ENCODE assay signal across 22 mouse cellular contexts in genomic region chr1:189644700-189645345, GRCm38 (mm10). TPM values are rescaled to one million over a fixed set of nuclear protein-coding genes. Genes with fewer than 3 reads are reported as not detected.
A peak's percentile ranks its signal among the peaks of the same experiment; 100 is the strongest.
DNase-seq lines count a peak whose midpoint lies in the region; ATAC-seq and TF ChIP-seq lines count a peak whose summit lies in the region.
"Had no signal": no experiment of that assay in that cellular context is flagged by ENCODE, and none has a peak within 500 bp of the region (broad histone marks: within the 10 kb centered on the region; RNA-seq: fewer than 3 reads in every experiment).

No protein-coding gene starts in this region.

- no peaks in the 10 kb centered on the region; the same call in 1 of the 2 replicates for H3K4me1 ChIP-seq in hindbrain, embryonic 14.5 days (replicated peaks; ENCODE audit: control insufficient read depth, insufficient read depth, low read length)
- H3K4me1 ChIP-seq in hindbrain, embryonic 12.5 days: no peaks in the 10 kb centered on the region
- H3K4me1 ChIP-seq in neural tube, embryonic 13.5 days (replicated peaks): peaks cover 12% of the 10 kb centered on the region
- no peaks in the 10 kb centered on the region for H3K4me1 ChIP-seq in hindbrain, postnatal 0 days (ENCODE audit: insufficient read depth, low read length)
- H3K4me1 ChIP-seq: heart, embryonic 15.5 days; limb, embryonic 13.5 days; megakaryocyte, embryonic 14.5 days; stomach, embryonic 15.5 days had no signal

- H3K27me3 ChIP-seq in hindbrain, embryonic 14.5 days (ENCODE audit: control insufficient read depth, insufficient read depth, low read length): no peaks in the 10 kb centered on the region
- H3K27me3 ChIP-seq in hindbrain, embryonic 12.5 days: no peaks in the 10 kb centered on the region
- H3K27me3 ChIP-seq in neural tube, embryonic 13.5 days: no peaks in the 10 kb centered on the region
- no peaks in the 10 kb centered on the region for H3K27me3 ChIP-seq in hindbrain, postnatal 0 days (ENCODE audit: insufficient read depth, low read length)
- H3K27me3 ChIP-seq: heart, embryonic 15.5 days; limb, embryonic 13.5 days; megakaryocyte, embryonic 14.5 days; Patski; stomach, embryonic 15.5 days had no signal

- 0 out of 2 replicates have a peak overlapping the region, but pooled peaks have one; percentile 0 for H3K9ac ChIP-seq in hindbrain, embryonic 14.5 days
- no peak overlapping the region for H3K9ac ChIP-seq in hindbrain, embryonic 12.5 days
- H3K9ac ChIP-seq in neural tube, embryonic 13.5 days: 0 out of 2 replicates have a peak overlapping the region, but pooled peaks have one; percentile 26
- H3K9ac ChIP-seq in hindbrain, postnatal 0 days (replicated peaks; ENCODE audit: low read length): no peak overlapping the region
- H3K9ac ChIP-seq: heart, embryonic 15.5 days; limb, embryonic 13.5 days; liver, embryonic 14.5 days; stomach, embryonic 15.5 days had no signal

- H3K36me3 ChIP-seq in hindbrain, embryonic 14.5 days (replicated peaks; ENCODE audit: control insufficient read depth, insufficient read depth): no peaks in the 10 kb centered on the region
- peaks cover 44% of the 10 kb centered on the region for H3K36me3 ChIP-seq in hindbrain, embryonic 12.5 days
- H3K36me3 ChIP-seq in neural tube, embryonic 13.5 days: peaks cover 18% of the 10 kb centered on the region; the same call in 1 of the 2 replicates
- no peaks in the 10 kb centered on the region for H3K36me3 ChIP-seq in hindbrain, postnatal 0 days (ENCODE audit: insufficient read depth, low read length)

- no peak overlapping the region for H3K4me3 ChIP-seq in hindbrain, embryonic 14.5 days (replicated peaks; ENCODE audit: low read length)
- no peak overlapping the region for H3K4me3 ChIP-seq in hindbrain, embryonic 12.5 days
- H3K4me3 ChIP-seq in neural tube, embryonic 13.5 days: no peak overlapping the region
- no peak overlapping the region for H3K4me3 ChIP-seq in hindbrain, postnatal 0 days (ENCODE audit: low read length)
- H3K4me3 ChIP-seq: gastrocnemius, adult 2 months; heart, adult 2 months; heart, embryonic 15.5 days; limb, embryonic 13.5 days; megakaryocyte, embryonic 14.5 days; myocyte; stomach, embryonic 15.5 days had no signal

- H3K4me2 ChIP-seq in hindbrain, embryonic 14.5 days (replicated peaks): no peak overlapping the region
- H3K4me2 ChIP-seq in hindbrain, embryonic 12.5 days (replicated peaks): no peak overlapping the region
- no peak overlapping the region for H3K4me2 ChIP-seq in neural tube, embryonic 13.5 days
- H3K4me2 ChIP-seq in hindbrain, postnatal 0 days (ENCODE audit: low read depth, low read length): no peak overlapping the region
- H3K4me2 ChIP-seq: heart, embryonic 15.5 days; limb, embryonic 13.5 days; stomach, embryonic 15.5 days had no signal

- TF ChIP-seq CTCF in hindbrain, postnatal 0 days (IDR thresholded peaks at IDR 0.05; ENCODE audit: low read depth): no peak

- ATAC-seq in hindbrain, embryonic 14.5 days (ENCODE audit: low FRiP score): peak; percentile 75; the same call in 1 of the 2 replicates
- ATAC-seq in hindbrain, embryonic 12.5 days (ENCODE audit: low FRiP score): no peak
- peak; percentile 80; the same call in 1 of the 2 replicates for ATAC-seq in neural tube, embryonic 13.5 days (ENCODE audit: low read depth)
- peak; percentile 87 for ATAC-seq in hindbrain, postnatal 0 days
- no peak for ATAC-seq in erythroid progenitor cell, adult 5-6 weeks (replicated peaks; ENCODE audit: low FRiP score, poor library complexity, severe bottlenecking)
- ATAC-seq: Patski had no signal

- H3K27ac ChIP-seq in hindbrain, embryonic 14.5 days: peak overlapping the region; percentile 32
- H3K27ac ChIP-seq in hindbrain, embryonic 12.5 days: no peak overlapping the region
- H3K27ac ChIP-seq in neural tube, embryonic 13.5 days (replicated peaks): peak overlapping the region; percentile 68
- peak overlapping the region; percentile 75 for H3K27ac ChIP-seq in hindbrain, postnatal 0 days
- H3K27ac ChIP-seq: gastrocnemius, adult 2 months; heart, adult 2 months; heart, embryonic 15.5 days; limb, embryonic 13.5 days; liver, embryonic 14.5 days; stomach, embryonic 15.5 days had no signal

- 60% methylated on average over 3 of the region's 3 CpGs for WGBS in hindbrain, embryonic 14.5 days
- 85% methylated on average over 3 of the region's 3 CpGs for WGBS in hindbrain, embryonic 12.5 days
- WGBS in neural tube, embryonic 13.5 days: 68% methylated on average over 3 of the region's 3 CpGs
- 40% methylated on average over 3 of the region's 3 CpGs for WGBS in hindbrain, postnatal 0 days

- no peaks in the 10 kb centered on the region for H3K9me3 ChIP-seq in hindbrain, embryonic 14.5 days (ENCODE audit: control insufficient read depth, low read length)
- no peaks in the 10 kb centered on the region for H3K9me3 ChIP-seq in hindbrain, embryonic 12.5 days (replicated peaks)
- H3K9me3 ChIP-seq in neural tube, embryonic 13.5 days: no peaks in the 10 kb centered on the region
- H3K9me3 ChIP-seq in hindbrain, postnatal 0 days (ENCODE audit: low read length): no peaks in the 10 kb centered on the region
- H3K9me3 ChIP-seq: heart, embryonic 15.5 days; limb, embryonic 13.5 days; megakaryocyte, embryonic 14.5 days; stomach, embryonic 15.5 days had no signal

- DNase-seq in hindbrain, embryonic 14.5 days (ENCODE audit: low spot score): peak; percentile 41
- no peak for DNase-seq in neural tube, embryonic 10.5 days (ENCODE audit: extremely low spot score, low spot score)
- peak; percentile 20 for DNase-seq in hindbrain, postnatal 0 days (ENCODE audit: low spot score)
- DNase-seq in cerebellum, postnatal 14 days: no peak
- DNase-seq in adrenal gland, postnatal 10 days: no peak
- DNase-seq: adrenal gland, postnatal 36 days; B cell, adult 2 months; cerebellum, adult 8-10 months; gastrocnemius, adult 2 months; heart, adult 2 months; kidney, adult 9 months; kidney, postnatal 36 days had no signal

RNA-seq across cellular contexts. Expression of gene Cenpf, which starts 43.1 kb away (rescaled TPM):
- polyA plus RNA-seq in hindbrain, embryonic 14.5 days (2014; fragmentation: Nextera tagmentation; extraction: Ambion mirVana): 13.8 and 17.6 TPM in 2 replicates
- polyA plus RNA-seq in hindbrain, embryonic 12.5 days (2016; fragmentation: Nextera tagmentation; extraction: Ambion mirVana): 82.6 and 86.6 TPM in 2 replicates
- polyA plus RNA-seq in neural tube, embryonic 13.5 days (2015; fragmentation: Nextera tagmentation; extraction: Ambion mirVana): 18.1 and 27.6 TPM in 2 replicates
- total RNA-seq in hindbrain, postnatal 0 days (2014; rRNA removed): 4.8 and 5.4 TPM in 2 replicates
- polyA plus RNA-seq in hindbrain, postnatal 0 days (2015; fragmentation: Nextera tagmentation; extraction: Ambion mirVana): 22.5 and 26.9 TPM in 2 replicates
- total RNA-seq in adrenal gland, postnatal 10 days (2021): 10 to 100 TPM; 12.0 to 16.0 TPM
- 411 and 449 TPM in 2 replicates for total RNA-seq in erythroid progenitor cell, adult 5-6 weeks (2015; ENCODE audit: low replicate concordance)
- 652 and 695 TPM in 2 replicates for total RNA-seq in erythroid progenitor cell, adult 5-6 weeks (2017; ENCODE audit: low replicate concordance)

Comparison
In these comparisons a context has a peak if more than half of its experiments do, and no peak if none do; other contexts are left out.
1. ATAC-seq: peak in hindbrain, embryonic 14.5 days (single experiment), neural tube, embryonic 13.5 days (single experiment) and hindbrain, postnatal 0 days (single experiment); none in hindbrain, embryonic 12.5 days (single experiment) and erythroid progenitor cell, adult 5-6 weeks (single experiment).
2. H3K9ac ChIP-seq: peak in hindbrain, embryonic 14.5 days (single experiment) and neural tube, embryonic 13.5 days (single experiment); none in hindbrain, embryonic 12.5 days (single experiment) and hindbrain, postnatal 0 days (single experiment).
3. DNase-seq: peak in hindbrain, embryonic 14.5 days (single experiment) and hindbrain, postnatal 0 days (single experiment); none in neural tube, embryonic 10.5 days (single experiment), cerebellum, postnatal 14 days (0 of 2) and adrenal gland, postnatal 10 days (single experiment).